Mouse (Mus musculus) liver, embryonic 14.5 days (tissue): ENCODE data around the gene Vmn2r22.
"Not testable (repeated sequence)": the region's sequence is repeated elsewhere in the genome, so short reads cannot be mapped to it uniquely, and the experiment has no call there.

Source experiments
- CTCF ChIP-seq: IDR thresholded peaks from 2 replicates; pipeline ENCODE4 v1.5.1; 2016; ENCODE audit warnings: antibody characterized with exemption, low read depth, control low read depth
- EP300 ChIP-seq: IDR thresholded peaks from 2 replicates; pipeline ENCODE4 v1.6.1; 2016; ENCODE audit warnings: antibody characterized with exemption, low read depth

DNA sequence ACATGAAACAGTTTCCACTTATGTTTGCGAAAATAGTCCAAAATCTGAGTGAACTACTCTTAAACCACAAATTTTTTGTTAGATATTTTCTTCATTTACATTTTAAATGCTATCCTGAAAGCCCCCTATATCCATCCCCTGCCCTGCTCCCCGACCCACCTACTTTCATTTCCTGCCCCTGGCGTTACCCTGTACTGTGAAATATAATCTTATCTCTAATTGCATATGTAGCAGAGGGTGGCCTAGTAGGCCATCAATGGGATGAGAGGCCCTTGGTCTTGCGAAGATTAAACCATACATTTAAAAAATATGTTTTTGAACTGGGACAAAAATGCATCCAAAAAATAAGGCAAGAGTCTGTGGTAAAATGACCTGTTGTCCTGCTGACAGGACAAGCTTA, 11.1 kb downstream of the Vmn2r22 start:
- not testable (repeated sequence) for TF ChIP-seq EP300, CTCF
